7 mouse cellular contexts compared by ENCODE assay signal in genomic region chrX:60892801-60893681, GRCm38 (mm10). TPM values are rescaled to one million over a fixed set of nuclear protein-coding genes. Genes with fewer than 3 reads are reported as not detected.
DNase-seq lines count a peak whose midpoint lies in the region; ATAC-seq and TF ChIP-seq lines count a peak whose summit lies in the region.

Sox3 (minus strand) TSS chrX:60893430.

- H3K27me3 ChIP-seq in hindbrain, embryonic 15.5 days: peaks cover 16% of the 10 kb centered on the region; the same call in 1 of the 2 replicates
- H3K27me3 ChIP-seq in midbrain, postnatal 0 days (ENCODE audit: insufficient read depth, low read length): no peaks in the 10 kb centered on the region

- peak; percentile 56 for ATAC-seq in hindbrain, embryonic 15.5 days (ENCODE audit: low FRiP score, low read depth)
- peak; percentile 67 for ATAC-seq in midbrain, postnatal 0 days (ENCODE audit: low FRiP score)

- WGBS in hindbrain, embryonic 15.5 days: 16% methylated on average over 75 of the region's 92 CpGs
- WGBS in midbrain, postnatal 0 days: 30% methylated on average over 58 of the region's 92 CpGs

- intact Hi-C loops in left cerebral cortex, postnatal 4 days (cut with DNase I): no loop called here
- intact Hi-C loops in left cerebral cortex, postnatal 14 days (cut with DNase I): loop anchor here (10.0 kb wide), 1 partner anchor 388 kb away; no protein-coding TSS in a partner anchor
- intact Hi-C loops in gastrocnemius, postnatal 14 days (cut with DNase I; ENCODE audit: low total_unique reads): no loop called here

- peak within 1 kb of the TSS; percentile 73 for H3K4me2 ChIP-seq in hindbrain, embryonic 15.5 days
- H3K4me2 ChIP-seq in midbrain, postnatal 0 days (ENCODE audit: low read depth, low read length, poor library complexity, severe bottlenecking): peak within 1 kb of the TSS; percentile 61

- H3K27ac ChIP-seq in hindbrain, embryonic 15.5 days (replicated peaks): peak within 1 kb of the TSS; percentile 39; the same call in 1 of the 2 replicates
- peak within 1 kb of the TSS; percentile 18; the same call in 1 of the 2 replicates for H3K27ac ChIP-seq in midbrain, postnatal 0 days (ENCODE audit: low read depth, low read length)

- no peaks in the 10 kb centered on the region for H3K9me3 ChIP-seq in hindbrain, embryonic 15.5 days
- no peaks in the 10 kb centered on the region for H3K9me3 ChIP-seq in midbrain, postnatal 0 days (ENCODE audit: low read length)

- H3K4me3 ChIP-seq in hindbrain, embryonic 15.5 days: peak within 1 kb of the TSS; percentile 52
- H3K4me3 ChIP-seq in midbrain, postnatal 0 days (ENCODE audit: low read depth, low read length): peak within 1 kb of the TSS; percentile 48

- peaks cover 17% of the 10 kb centered on the region for H3K4me1 ChIP-seq in hindbrain, embryonic 15.5 days (replicated peaks)
- no peaks in the 10 kb centered on the region for H3K4me1 ChIP-seq in midbrain, postnatal 0 days (ENCODE audit: insufficient read depth, low read length)

- peak; percentile 25 for DNase-seq in left cerebral cortex, postnatal 4 days
- DNase-seq in left cerebral cortex, postnatal 14 days (ENCODE audit: low spot score in 2 of 2): no peak
- DNase-seq in embryo, embryonic 9.5 days (ENCODE audit: extremely low spot score): peak; percentile 72
- DNase-seq in midbrain, postnatal 0 days (ENCODE audit: low spot score): peak; percentile 51
- no peak for DNase-seq in yolk sac, embryonic 10.5 days (ENCODE audit: low spot score)
- no peak for DNase-seq in gastrocnemius, postnatal 14 days

- peak within 1 kb of the TSS; percentile 53 for H3K9ac ChIP-seq in hindbrain, embryonic 15.5 days
- H3K9ac ChIP-seq in midbrain, postnatal 0 days (replicated peaks; ENCODE audit: low read length, poor library complexity, severe bottlenecking): peak within 1 kb of the TSS; percentile 42

- no peaks in the 10 kb centered on the region for H3K36me3 ChIP-seq in hindbrain, embryonic 15.5 days
- no peaks in the 10 kb centered on the region for H3K36me3 ChIP-seq in midbrain, postnatal 0 days (ENCODE audit: insufficient read depth, low read length)

- TF ChIP-seq CTCF in midbrain, postnatal 0 days (IDR thresholded peaks at IDR 0.05): no peak

RNA-seq across cellular contexts. Expression of gene Sox3, which starts in this region (rescaled TPM):
- 1 to 10 TPM; 5.0 to 5.5 TPM for total RNA-seq in left cerebral cortex, postnatal 4 days (2021)
- total RNA-seq in left cerebral cortex, postnatal 14 days (2021): 1 to 10 TPM; 2.7 to 3.3 TPM
- 1.9 and 2.5 TPM in 2 replicates for polyA plus RNA-seq in hindbrain, embryonic 15.5 days (2015; fragmentation: Nextera tagmentation; extraction: Ambion mirVana)
- 6.7 and 7.9 TPM in 2 replicates for total RNA-seq in midbrain, postnatal 0 days (2014; rRNA removed)
- 2.0 and 2.1 TPM in 2 replicates for polyA plus RNA-seq in midbrain, postnatal 0 days (2015; fragmentation: Nextera tagmentation; extraction: Ambion mirVana)
- not detected for total RNA-seq in gastrocnemius, postnatal 14 days (2021)

Comparison
In these comparisons a context has a peak if more than half of its experiments do, and no peak if none do; other contexts are left out.
1. DNase-seq: peak in left cerebral cortex, postnatal 4 days (single experiment), embryo, embryonic 9.5 days (single experiment) and midbrain, postnatal 0 days (single experiment); none in left cerebral cortex, postnatal 14 days (0 of 2), yolk sac, embryonic 10.5 days (single experiment) and gastrocnemius, postnatal 14 days (single experiment).